In the genomic region with DNA sequence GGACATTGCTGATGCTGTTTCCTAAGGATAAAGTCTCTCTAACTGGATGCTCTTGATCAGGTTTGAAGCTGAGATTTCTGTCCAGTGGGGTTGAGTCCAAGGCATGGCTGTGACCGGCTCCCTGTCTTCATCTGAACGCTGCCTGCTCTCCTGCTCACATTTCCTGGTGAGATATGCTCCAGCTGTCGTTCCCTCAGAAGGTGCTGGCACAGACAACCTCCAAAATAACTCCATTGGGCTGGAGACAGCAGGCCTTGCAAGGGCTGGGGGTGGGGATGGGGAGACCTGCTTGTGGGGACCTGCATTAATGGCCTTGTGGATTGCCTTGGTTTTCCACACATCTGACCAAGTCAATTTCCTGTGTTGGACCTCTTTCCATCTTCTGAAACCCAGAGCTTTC, we compare ENCODE assay signal across 24 mouse cellular contexts. TPM values are rescaled to one million over a fixed set of nuclear protein-coding genes. Genes with fewer than 3 reads are reported as not detected.
"Had no signal": no experiment of that assay in that cellular context is flagged by ENCODE, and none has a peak within 500 bp of the region (broad histone marks: within the 10 kb centered on the region; RNA-seq: fewer than 3 reads in every experiment).

No protein-coding gene starts in this region.

- H3K4me2 ChIP-seq: liver, embryonic 15.5 days; lung, embryonic 15.5 days; midbrain, embryonic 12.5 days; neural tube, embryonic 12.5 days had no signal

- H3K27ac ChIP-seq: liver, embryonic 15.5 days; lung, embryonic 15.5 days; midbrain, embryonic 10.5 days; midbrain, embryonic 12.5 days; neural tube, embryonic 12.5 days had no signal

- H3K9ac ChIP-seq: liver, embryonic 15.5 days; liver, postnatal 0 days; lung, embryonic 15.5 days; midbrain, embryonic 12.5 days; neural tube, embryonic 12.5 days had no signal

- H3K27me3 ChIP-seq: liver, embryonic 15.5 days; lung, embryonic 15.5 days; neural tube, embryonic 12.5 days had no signal

- DNase-seq: liver, postnatal 0 days; lung, adult 2 months; lung, postnatal 14 days; lung, postnatal 36 days; midbrain, embryonic 14.5 days; retina, postnatal 1 day; right cerebral cortex, adult 18-20 months; right cerebral cortex, postnatal 25 days; right cerebral cortex, postnatal 4 days; spleen, adult 18-20 months; thymus, adult 18-20 months; thymus, postnatal 14 days; thymus, postnatal 36 days had no signal

- H3K9me3 ChIP-seq: liver, embryonic 15.5 days; lung, embryonic 15.5 days; midbrain, embryonic 10.5 days; midbrain, embryonic 12.5 days; neural tube, embryonic 12.5 days had no signal

- ATAC-seq: liver, postnatal 0 days; lung, postnatal 0 days; midbrain, embryonic 16.5 days had no signal

- H3K4me1 ChIP-seq: liver, embryonic 15.5 days; lung, embryonic 15.5 days; midbrain, embryonic 10.5 days; midbrain, embryonic 12.5 days; neural tube, embryonic 12.5 days had no signal

- H3K4me3 ChIP-seq: liver, embryonic 15.5 days; lung, embryonic 15.5 days; midbrain, embryonic 10.5 days; midbrain, embryonic 12.5 days; neural tube, embryonic 12.5 days had no signal

- H3K36me3 ChIP-seq: liver, embryonic 15.5 days; lung, embryonic 15.5 days; midbrain, embryonic 10.5 days; midbrain, embryonic 12.5 days; neural tube, embryonic 12.5 days had no signal

RNA-seq across cellular contexts. Expression of a gene that starts 46.2 kb away (rescaled TPM):
- polyA plus RNA-seq: liver, embryonic 15.5 days; liver, postnatal 0 days; lung, postnatal 0 days; neural tube, embryonic 14.5 days; small intestine, adult 2 months; stomach, embryonic 14.5 days; stomach, embryonic 16.5 days had no signal
